Mouse (Mus musculus): ENCODE measurements around the gene Tprn.

Tprn gene

DNA sequence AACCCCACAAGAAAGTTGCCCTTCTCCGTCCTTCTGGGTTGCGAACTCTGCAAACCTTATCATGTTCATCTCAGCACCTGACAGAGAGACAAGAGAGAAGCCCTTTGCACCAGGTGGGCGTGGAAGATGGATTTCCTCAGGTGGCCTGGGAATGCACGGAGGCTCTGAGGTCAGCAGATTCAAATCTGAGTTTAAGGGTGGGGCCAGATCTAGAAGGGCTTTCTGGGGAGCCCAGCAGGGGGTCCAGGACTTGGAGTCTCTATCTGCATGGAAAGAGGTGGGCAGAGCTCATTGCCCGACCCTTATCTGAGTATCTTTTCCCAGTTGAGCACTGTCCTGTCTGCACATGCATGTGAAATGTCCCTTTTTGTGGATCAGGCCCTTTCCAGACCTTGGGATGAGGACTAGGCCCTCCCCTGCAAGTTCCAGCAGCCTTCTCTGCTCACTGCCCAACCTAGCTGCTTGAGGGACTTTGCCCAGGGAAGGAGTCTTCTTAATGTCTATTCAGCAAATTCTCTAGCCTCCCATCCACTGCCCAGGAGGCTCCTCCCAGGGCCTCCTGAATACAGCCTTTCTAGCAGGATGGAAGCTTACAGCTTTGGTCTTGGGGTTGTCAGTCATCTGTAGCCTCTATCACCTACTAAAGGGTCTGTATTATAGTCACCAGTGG is 27.7 kb upstream of the Tprn start:
- in situ Hi-C loops (cut with MboI; ENCODE audit: unreplicated experiment in 2 of 2) = no loop called here

DNA sequence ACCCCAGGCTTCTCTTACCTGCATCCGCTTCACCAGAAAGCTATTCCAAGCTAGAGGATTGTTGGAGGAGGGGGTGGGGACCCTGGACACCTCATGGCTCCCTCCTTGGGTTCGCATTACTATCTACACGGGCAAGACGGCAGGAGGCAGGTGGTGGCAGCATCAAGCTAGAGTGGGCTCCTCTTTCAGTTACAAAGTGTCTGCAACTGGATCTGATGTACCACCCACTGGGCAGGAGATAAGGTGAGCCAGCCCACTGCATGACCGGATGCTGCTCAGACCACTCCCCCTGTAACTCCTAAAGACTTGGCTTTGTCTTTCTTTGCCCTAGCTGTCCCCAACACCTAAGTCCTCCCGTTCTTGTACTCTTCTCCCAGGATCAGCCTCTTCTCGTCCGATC is 25.8 kb upstream of the Tprn start, which contains the start of gene Rnf224:
Gene Rnf224 (minus strand): TSS at position 174 of the 400 bp plus-strand sequence.
- in situ Hi-C loops (cut with MboI; ENCODE audit: unreplicated experiment in 2 of 2) = no loop called here

DNA sequence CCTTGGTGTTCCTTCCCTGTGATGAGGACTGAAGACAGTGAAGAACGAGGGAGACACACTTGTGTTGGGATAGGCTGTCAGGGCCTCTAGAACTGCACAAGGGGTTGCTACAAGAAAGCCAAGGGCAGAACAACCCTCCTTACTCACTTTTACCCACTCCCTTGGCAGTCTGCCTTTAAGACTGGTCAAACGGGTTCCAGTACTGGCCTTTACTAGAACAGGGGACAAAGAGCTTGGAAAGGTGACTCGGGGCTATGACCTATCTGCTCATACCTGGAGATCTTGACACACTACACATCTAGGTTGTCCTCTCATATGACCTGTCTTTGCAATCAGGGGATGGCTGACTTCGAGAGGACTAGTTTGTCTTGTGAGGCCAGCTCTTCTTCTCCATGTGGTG is 24.9 kb upstream of the Tprn start:
- in situ Hi-C loops (cut with MboI; ENCODE audit: unreplicated experiment in 2 of 2) = no loop called here

DNA sequence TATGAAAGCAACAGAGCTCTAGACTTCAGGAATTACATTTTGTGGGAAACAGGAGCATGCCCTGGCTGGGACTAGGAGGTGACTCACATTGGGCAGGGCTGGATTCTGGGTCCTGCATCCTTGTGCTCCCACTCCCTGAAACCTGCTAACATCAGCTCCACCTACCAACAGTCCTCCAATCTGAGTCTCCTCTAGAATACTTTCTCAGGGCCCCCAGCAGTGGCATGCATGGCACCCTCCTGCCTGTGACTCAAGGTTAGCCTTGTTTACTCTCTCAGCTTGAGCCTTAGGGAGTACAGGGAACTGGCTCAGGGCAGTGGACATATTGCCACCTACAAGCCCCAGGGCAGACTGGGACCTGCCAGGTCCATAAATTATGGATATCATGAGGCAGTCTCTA is 24.3 kb upstream of the Tprn start:
- in situ Hi-C loops (cut with MboI; ENCODE audit: unreplicated experiment in 2 of 2) = no loop called here

DNA sequence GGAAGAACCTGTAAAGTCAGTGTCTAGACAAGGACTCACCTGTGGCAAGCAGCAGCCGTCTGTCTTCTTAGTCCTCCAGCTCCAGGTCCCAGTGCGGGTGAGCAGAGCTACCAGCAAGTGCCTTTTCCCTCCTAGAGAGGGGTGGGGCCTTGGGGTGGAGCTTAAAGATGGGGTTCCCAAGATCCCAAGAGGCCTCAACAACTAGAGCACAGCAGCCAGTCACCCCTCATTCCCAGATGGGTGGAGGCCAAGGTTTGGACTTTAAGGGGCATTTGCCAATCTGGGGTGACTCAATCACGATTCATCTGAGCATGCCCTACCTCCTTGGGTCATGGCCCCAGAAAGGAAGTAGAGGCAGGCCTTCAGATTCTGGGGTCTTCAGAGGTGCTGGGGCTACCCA is 22.7 kb upstream of the Tprn start:
- in situ Hi-C loops (cut with MboI; ENCODE audit: unreplicated experiment in 2 of 2) = no loop called here

DNA sequence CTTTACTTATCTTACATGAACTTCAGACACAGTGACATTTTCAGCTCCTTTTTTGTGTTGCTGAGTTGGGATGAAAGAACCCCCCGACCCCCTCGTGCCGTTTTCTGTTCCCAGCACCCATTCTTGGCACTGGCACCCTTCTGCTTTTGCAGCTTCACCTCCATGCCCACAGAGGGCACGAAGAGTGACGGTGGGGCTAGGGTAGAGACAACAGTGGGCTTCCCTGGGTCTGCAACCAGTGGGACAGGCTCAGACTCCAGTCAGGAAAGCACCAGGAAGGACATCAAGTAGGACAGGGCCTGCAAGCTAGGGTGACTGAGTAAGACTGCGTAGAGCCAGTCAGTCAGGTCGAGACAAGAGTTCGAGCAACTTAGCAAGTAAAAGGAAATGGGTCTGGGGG is 22.1 kb upstream of the Tprn start:
- in situ Hi-C loops (cut with MboI; ENCODE audit: unreplicated experiment in 2 of 2) = no loop called here

DNA sequence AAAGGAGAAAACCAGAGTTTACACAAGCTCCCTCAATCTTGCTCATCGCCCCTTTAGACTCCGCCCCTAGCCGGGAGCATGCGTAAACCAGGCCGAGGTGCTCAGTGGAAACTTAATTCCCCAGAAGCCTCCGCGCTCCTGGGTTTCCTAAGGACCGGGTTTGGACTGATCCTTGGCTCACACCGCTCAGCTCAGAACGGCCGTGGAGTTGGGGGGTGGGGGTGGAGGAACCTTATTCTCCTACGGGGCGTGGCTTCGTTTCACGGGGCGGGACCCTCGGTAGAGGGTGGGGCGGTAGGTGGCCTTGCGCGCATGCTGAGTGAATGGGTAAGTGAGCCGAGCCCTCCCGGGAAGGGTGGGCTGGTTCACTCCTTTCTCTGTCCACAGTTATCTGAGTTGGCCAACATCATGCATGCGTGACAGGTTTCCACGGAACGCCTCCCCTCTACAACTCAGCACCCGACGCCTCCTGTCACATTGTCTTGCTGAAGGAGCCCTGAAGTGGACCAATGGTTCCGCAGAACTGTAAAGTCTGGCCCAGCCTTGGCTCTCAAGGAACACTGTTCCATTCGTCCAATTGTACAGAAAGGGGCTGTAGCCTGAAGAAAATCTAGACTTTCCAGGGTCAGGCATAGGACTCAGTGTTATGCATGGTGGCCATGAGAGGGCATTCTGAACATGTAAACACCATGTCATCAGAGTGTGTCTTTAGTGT is 21.5 kb upstream of the Tprn start:
- in situ Hi-C loops (cut with MboI; ENCODE audit: unreplicated experiment in 2 of 2) = no loop called here

DNA sequence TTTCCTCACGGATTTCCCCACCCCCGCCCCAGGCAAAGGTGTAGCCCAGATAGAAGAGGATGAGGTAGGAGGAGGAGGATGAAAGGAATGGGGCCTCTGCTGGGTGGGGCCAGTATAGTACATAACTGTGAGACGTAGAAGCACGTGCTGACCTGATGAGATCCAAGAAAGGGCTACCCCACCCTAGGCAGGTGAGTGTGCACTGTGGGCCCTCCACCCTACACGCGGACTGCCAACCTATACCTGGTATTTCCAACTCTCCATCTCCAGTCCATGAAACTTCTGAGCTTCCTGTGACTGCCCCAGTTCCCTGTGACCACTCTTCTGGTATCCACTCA is 21.0 kb upstream of the Tprn start:
- in situ Hi-C loops (cut with MboI; ENCODE audit: unreplicated experiment in 2 of 2) = no loop called here

DNA sequence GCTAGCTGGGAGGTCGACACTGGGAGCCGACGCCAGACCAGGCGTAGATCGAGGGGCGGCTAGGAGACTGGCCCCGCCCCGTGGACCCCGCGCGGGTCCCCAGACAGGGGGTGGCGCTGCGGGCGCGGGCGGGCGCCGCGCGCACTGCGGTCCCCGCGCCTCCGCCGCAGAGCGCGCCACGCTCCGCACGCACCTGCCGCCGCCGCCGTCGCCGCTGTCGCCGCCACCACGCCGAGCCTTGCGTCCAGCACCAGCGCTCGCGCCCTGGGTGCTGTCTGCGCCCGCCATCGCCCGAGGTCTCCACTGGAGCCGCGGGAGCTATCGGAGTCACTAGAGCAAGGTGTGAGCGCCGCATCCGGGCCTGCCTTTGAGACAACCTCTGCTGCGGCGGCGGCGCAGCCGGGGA is 20.3 kb upstream of the Tprn start, which contains the start of the genes Rnf208 and Cysrt1:
Gene Rnf208 (plus strand): TSS at position 155 of the 406 bp plus-strand sequence.
Gene Cysrt1 (minus strand): TSS at position 352 of the 406 bp plus-strand sequence.
- in situ Hi-C loops (cut with MboI; ENCODE audit: unreplicated experiment in 2 of 2) = no loop called here

DNA sequence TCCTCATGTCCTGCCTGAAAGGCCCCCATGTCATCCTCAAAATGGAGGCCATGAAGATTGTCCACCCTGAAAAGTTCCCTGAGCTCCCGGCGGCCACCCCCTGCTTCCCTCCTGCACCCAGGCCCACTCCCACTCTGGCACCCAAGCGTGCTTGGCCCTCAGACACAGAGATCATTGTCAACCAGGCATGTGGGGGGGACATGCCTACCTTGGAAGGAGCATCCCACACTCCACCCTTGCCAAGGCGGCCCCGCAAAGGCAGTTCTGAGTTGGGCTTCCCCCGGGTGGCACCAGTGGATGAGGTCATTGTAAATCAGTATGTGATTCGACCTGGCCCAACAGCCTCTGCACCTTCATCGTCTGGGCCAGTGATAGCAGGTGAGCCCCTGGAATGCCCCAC is 19.1 kb upstream of the Tprn start:
- in situ Hi-C loops (cut with MboI; ENCODE audit: unreplicated experiment in 2 of 2) = no loop called here

DNA sequence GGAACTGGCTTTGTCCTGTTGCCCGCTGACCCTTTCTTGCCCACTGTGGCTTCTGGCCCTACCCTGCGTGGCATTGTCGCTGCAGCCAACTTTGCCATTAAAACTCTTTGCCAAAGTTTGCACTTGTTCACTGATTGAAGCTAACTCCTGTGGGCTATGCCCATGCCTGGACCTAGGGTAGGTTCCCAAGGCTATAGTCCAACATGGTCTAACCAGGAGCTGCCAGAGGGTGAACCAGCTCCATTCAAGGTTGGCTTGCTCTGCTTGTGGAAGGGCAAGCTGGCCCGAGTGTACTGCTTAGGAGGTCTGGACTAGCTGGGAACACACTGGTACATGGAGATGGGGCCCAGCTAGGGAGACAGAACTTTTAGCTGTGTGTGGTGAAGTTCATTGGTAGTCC is 18.3 kb upstream of the Tprn start:
- in situ Hi-C loops (cut with MboI; ENCODE audit: unreplicated experiment in 2 of 2) = no loop called here

DNA sequence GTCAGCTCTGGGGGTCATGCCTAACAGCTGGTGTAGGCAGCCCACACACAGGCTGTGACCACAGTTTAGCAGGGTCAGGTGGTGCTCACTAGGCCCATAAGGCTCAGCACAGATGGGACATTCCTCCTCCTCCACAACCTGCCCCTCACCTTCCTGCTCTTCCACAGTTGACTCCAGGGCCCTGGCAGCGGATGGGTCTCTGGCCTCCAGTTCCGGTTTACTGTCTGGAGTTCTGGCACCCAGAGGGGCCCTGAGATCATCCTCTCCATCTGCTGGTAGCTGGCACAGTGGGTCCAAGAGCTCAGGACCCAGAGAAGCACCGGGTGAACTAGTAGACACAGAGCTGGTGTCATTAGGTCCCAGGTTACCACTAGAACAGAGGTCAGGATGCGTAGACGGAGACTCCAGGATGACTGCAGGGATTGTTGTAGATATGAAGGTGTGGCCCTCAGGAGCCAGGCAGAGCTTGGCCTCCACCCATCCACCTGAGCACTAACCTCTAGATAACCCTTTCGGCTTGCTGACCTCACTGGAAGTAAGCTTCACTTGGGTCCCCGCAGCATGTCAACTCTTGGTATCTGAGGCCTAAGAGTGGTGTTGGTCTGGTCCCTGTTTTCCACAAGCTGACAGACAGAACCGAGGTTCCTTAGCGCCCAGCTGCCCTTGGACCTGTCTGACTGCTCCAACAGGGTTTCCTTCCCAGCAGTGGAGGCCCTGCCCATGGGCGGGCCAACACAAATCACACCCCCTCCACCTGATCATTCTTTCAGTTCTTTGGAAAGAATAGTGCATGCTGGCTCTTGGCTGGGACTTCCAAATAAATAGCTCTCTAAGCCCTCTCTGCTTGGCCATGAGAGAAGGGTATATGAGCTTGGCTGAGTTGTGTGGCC is 16.0 kb upstream of the Tprn start, which contains the start of gene AL732309.1:
Gene AL732309.1 (minus strand): TSS at position 681 of the 890 bp plus-strand sequence.
- in situ Hi-C loops (cut with MboI; ENCODE audit: unreplicated experiment in 2 of 2) = no loop called here

DNA sequence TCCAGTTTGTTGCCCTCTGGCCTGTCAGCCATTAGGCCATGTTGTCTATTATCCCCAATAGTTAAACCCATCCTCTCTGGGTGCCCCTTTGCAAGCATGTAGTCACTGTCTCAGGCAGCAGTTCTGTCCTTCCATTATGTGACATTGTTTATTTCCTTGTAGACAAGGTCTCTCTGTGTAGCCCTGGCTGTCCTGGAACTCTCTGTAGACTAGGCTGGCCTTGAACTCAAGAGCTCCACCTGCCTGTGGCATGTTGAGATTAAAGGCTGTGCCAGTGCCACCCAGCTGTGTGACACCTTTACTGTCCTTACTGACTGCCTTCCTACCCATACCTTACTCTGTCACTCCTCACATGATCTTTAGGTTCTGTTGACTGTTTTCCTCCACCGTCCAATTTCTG is 10.1 kb upstream of the Tprn start:
- in situ Hi-C loops (cut with MboI; ENCODE audit: unreplicated experiment in 2 of 2) = loop anchor here (5.0 to 25.0 kb wide), 4 partner anchors 58 to 1660 kb away; partner anchors contain the start of genes Med22 (in 1 of the 2), Noxa1 (in 1 of the 2), Rpl7a (in 1 of the 2) and Surf1 (in 1 of the 2)

DNA sequence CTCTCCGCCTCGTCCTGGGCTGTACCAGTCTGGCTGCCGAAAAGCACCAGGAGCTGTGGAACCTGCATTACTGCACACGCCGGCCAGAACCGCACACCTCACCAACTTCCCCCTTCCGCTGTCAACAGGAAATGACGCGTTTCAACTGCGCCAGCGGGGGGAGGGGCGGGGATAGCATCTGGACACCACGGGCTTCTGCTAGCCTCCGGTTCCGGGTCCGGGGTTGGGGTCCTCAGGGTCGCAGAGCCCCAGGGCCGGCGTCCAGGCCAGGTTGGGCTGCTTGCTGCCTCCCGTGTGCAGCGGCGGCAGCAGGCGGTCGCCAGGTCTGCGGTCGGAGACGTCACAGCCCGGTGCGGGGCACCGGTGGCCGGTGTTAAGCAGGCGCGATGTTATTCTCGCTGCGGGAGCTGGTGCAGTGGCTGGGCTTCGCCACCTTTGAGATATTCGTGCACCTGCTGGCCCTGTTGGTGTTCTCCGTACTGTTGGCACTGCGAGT is 7.1 kb upstream of the Tprn start, which contains the start of gene Tmem203:
Gene Tmem203 (plus strand): TSS at position 156 of the 496 bp plus-strand sequence.
- in situ Hi-C loops (cut with MboI; ENCODE audit: unreplicated experiment in 2 of 2) = loop anchor here (5.0 to 25.0 kb wide), 4 partner anchors 61 to 1657 kb away; partner anchors contain the start of genes Med22 (in 1 of the 2), Noxa1 (in 1 of the 2), Rpl7a (in 1 of the 2) and Surf1 (in 1 of the 2)

DNA sequence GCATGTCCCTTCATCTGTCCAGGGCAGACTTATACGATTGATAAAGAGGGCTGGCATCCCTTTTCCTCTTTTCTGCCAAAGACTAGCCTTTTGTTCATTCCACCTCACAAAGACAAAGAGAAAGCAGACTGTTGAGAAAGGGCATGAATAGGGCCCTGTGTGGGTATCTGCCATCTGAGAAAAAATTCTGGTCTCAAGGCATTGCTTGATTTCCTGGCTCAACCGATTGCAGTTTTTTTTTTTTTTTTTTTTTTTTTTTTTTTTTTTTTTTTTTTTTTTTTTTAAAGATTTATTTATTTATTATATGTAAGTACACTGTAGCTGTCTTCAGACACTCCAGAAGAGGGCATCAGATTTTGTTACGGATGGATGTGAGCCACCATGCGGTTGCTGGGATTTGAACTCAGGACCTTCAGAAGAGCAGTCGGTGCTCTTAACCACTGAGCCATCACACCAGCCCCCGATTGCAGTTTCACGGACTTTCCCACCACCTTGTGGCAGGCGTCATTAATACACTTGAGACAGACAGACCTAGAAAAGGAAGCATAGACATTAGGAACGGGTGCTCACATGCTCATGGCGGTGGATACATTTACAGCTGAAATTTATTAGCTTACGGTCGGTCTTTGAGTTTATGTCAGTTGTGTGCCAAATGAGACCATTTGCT is 5.8 kb upstream of the Tprn start:
- in situ Hi-C loops (cut with MboI; ENCODE audit: unreplicated experiment in 2 of 2) = loop anchor here (5.0 to 25.0 kb wide), 4 partner anchors 62 to 1656 kb away; partner anchors contain the start of genes Med22 (in 1 of the 2), Noxa1 (in 1 of the 2), Rpl7a (in 1 of the 2) and Surf1 (in 1 of the 2)

DNA sequence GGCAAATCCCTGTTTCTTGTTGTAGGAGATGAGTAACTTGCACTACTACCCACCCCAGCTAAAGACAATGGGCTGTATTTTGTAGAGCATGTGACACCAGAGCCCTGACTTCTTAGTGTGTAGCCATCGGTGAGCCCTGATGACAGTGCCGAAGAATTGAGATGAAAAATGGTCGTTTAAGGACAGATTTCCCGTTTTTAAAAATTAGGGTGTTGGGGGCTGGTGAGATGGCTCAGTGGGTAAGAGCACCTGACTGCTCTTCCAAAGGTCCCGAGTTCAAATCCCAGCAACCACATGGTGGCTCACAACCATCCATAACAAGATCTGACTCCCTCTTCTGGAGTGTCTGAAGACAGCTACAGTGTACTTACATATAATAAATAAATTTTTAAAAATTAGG is 5.2 kb upstream of the Tprn start:
- in situ Hi-C loops (cut with MboI; ENCODE audit: unreplicated experiment in 2 of 2) = loop anchor here (5.0 to 25.0 kb wide), 4 partner anchors 62 to 1655 kb away; partner anchors contain the start of genes Med22 (in 1 of the 2), Noxa1 (in 1 of the 2), Rpl7a (in 1 of the 2) and Surf1 (in 1 of the 2)

DNA sequence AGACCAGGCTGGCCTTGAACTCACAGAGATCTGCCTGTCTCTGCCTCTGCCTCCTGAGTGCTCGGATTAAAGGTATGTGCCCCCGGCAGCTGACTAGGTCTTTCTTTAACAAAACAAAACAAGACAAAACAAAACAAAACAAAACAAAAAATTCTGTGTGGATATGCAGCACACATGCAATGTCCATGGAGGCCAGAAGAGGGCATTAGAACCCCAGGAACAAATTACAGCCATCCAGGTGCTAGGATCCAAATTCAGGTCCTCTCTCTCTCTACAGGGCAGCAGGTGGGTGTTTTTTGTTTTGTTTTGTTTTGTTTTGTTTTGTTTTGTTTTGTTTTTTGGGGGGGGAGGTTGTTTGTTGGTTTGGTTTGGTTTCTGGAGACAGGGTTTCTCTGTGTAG is 3.5 kb upstream of the Tprn start:
- in situ Hi-C loops (cut with MboI; ENCODE audit: unreplicated experiment in 2 of 2) = loop anchor here (5.0 to 25.0 kb wide), 4 partner anchors 64 to 1653 kb away; partner anchors contain the start of genes Med22 (in 1 of the 2), Noxa1 (in 1 of the 2), Rpl7a (in 1 of the 2) and Surf1 (in 1 of the 2)

DNA sequence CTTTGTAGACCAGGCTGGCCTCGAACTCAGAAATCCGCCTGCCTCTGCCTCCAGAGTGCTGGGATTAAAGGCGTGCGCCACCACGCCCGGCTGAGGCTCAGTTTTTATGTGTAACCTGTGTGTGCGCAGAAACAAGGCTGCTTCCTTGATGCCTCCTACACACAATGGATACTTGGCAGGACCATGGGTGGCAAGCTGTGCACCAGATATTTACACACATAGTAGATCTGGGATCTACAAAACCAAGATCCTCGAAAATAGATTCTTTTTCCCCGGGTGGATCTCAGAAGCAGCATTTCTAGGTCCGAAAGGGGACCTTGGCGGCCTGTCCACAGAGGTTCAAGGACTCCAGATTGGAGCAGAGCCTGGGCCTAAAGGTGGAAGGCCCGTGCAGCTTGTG is 548 bp upstream of the Tprn start:
- in situ Hi-C loops (cut with MboI; ENCODE audit: unreplicated experiment in 2 of 2) = loop anchor here in 1 of 2 experiments (25.0 kb wide), 1 partner anchor 1650 kb away; the partner anchor contains the start of genes Med22, Rpl7a, Surf1 and Surf2

Data from v-Abl transformed pro-B cells (cell line).